Mouse (Mus musculus): ENCODE measurements at regions not wholly inside any gene's neighbourhood (a gene's known extent, or its start where the extent isn't known, plus 50 kb on each side); places are given as distances from the start of the nearest gene placed in this dataset.

GRCm38 (mm10) chr10:96438398-96439103 lies 178.3 kb upstream of the Btg1 start:
- no peak for TF ChIP-seq POLR2A (IDR thresholded peaks at IDR 0.05; ENCODE audit: extremely low read depth, insufficient read depth, low read length)
- no peak for TF ChIP-seq CTCF (IDR thresholded peaks at IDR 0.05; ENCODE audit: extremely low read depth, insufficient read depth, low read length)
